Mouse (Mus musculus) C2C12 (cell line): ENCODE data around the gene Gak.

Experiments
- CEBPB ChIP-seq: IDR thresholded peaks from one replicate; pipeline ENCODE4 v1.6.1; 2011; ENCODE audit warnings: low read depth, mild to moderate bottlenecking, control low read depth, moderate library complexity
- CTCF ChIP-seq: IDR thresholded peaks from one replicate; pipeline ENCODE4 v1.5.1; 2011; ENCODE audit not compliant: control insufficient read depth, insufficient read depth, insufficient read length
- FOSL1 ChIP-seq: IDR thresholded peaks from one replicate; pipeline ENCODE4 v1.8.0; 2011; ENCODE audit warnings: mild to moderate bottlenecking, low read length; ENCODE audit not compliant: poor library complexity, insufficient read depth, severe bottlenecking
- MAX ChIP-seq: IDR thresholded peaks from one replicate; pipeline ENCODE4 v1.6.1; 2011; ENCODE audit warnings: mild to moderate bottlenecking, control low read depth
- MYOD1 ChIP-seq: IDR thresholded peaks from one replicate; pipeline ENCODE4 v1.6.1; 2011; ENCODE audit warnings: low read depth; ENCODE audit not compliant: control insufficient read depth, insufficient read length
- MYOG ChIP-seq: IDR thresholded peaks from one replicate; pipeline ENCODE4 v1.6.1; 2011; ENCODE audit not compliant: control insufficient read depth, insufficient read length; ENCODE audit errors: extremely low read depth
- USF1 ChIP-seq: IDR thresholded peaks from one replicate; pipeline ENCODE4 v1.6.1; 2011; ENCODE audit warnings: low read depth, mild to moderate bottlenecking, control low read depth, moderate library complexity

DNA sequence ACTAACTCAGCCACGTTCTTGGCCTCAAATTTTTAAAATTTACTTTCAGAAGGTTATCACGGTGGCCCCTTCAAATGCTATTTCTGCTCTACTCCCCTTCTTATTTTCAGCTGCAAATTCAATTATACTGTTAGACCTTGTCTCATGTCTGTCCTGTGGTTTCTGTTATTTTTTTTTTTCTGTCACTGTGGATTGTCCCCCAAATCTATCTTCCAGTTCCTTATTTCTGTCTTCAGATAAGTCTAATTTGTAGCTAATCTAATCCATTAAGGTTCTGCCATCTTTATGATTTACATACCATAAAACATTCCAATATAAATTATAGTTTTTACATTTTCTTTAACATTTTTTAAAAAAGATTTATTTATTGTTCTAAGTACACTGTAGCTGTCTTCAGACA is 37.8 kb upstream of the Gak start:
- TF ChIP-seq CTCF, result no peak
- no peak for TF ChIP-seq FOSL1
- TF ChIP-seq MAX, result no peak
- no peak for TF ChIP-seq USF1
- no peak for TF ChIP-seq MYOD1
- no peak for TF ChIP-seq CEBPB
- TF ChIP-seq MYOG, result no peak
